Mouse (Mus musculus): ENCODE measurements around the gene B4gat1. TPM values are rescaled to one million over a fixed set of nuclear protein-coding genes. Genes with fewer than 3 reads are reported as not detected.
"Not testable (repeated sequence)": the region's sequence is repeated elsewhere in the genome, so short reads cannot be mapped to it uniquely, and the experiment has no call there.

Gene B4gat1
- total RNA-seq (2017), result not detected in 2 replicates

DNA sequence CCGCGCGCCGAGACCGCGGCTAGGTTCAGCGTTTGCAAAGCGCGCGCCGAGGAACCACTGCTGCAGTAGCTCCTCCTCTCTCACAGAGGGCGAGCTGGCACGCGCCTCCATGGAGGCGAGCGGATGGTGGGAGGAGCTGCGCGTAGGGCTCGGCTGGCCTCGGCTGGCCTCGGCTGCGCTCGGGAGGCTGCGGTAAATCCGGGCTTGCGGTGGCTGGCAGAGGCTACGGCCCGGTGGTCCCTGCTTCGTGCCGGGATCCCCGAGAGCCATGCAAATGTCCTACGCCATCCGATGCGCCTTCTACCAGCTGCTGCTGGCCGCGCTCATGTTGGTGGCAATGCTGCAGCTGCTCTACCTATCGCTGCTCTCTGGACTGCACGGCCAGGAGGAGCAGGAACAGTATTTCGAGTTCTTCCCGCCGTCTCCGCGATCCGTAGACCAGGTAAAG, at the start of gene B4gat1, which contains the start of gene AC124502.3:
TSS of gene B4gat1 (plus strand) at position 118 of the 448 bp plus-strand sequence.
TSS of gene AC124502.3 (plus strand) at position 183 of the 448 bp plus-strand sequence.
- peak; percentile 79 to 89 for ATAC-seq (replicated peaks in 1 of 2; ENCODE audit: insufficient read depth in 1 of 2, low FRiP score in 2 of 2, low TSS enrichment in 1 of 2, low read depth in 1 of 2, poor library complexity in 2 of 2, severe bottlenecking in 2 of 2)

GRCm38 (mm10) chr19:4989013-4989412, 49.6 kb upstream of the B4gat1 start:
- ATAC-seq (replicated peaks in 1 of 2; ENCODE audit: insufficient read depth in 1 of 2, low FRiP score in 2 of 2, low TSS enrichment in 1 of 2, low read depth in 1 of 2, poor library complexity in 2 of 2, severe bottlenecking in 2 of 2), result peak; percentile 70 to 85

GRCm38 (mm10) chr19:4989434-4990255, 49.0 kb upstream of the B4gat1 start:
- no peak for ATAC-seq (replicated peaks in 1 of 2; ENCODE audit: insufficient read depth in 1 of 2, low FRiP score in 2 of 2, low TSS enrichment in 1 of 2, low read depth in 1 of 2, poor library complexity in 2 of 2, severe bottlenecking in 2 of 2)

DNA sequence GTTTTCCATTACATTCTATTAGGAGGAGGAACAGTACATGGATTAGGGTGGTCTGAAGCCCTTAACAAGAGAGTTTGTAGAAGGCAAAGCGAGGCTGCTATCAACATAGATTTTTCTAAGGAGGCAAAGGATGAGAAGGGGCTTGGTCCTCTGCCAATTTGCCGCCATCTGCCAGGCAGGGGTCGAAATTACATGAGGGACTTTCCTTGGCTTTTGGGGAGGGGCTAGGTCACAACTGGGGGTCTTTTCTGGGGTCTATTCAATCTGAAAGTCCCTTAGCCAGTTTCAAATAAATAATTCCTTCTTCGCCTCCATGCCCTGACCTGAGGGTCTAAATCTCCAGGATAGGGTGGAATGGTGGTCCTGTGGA, 48.4 kb upstream of the B4gat1 start, which contains the start of gene Npas4:
TSS of gene Npas4 (minus strand) at position 61 of the 370 bp plus-strand sequence.
- no peak for ATAC-seq (replicated peaks in 1 of 2; ENCODE audit: insufficient read depth in 1 of 2, low FRiP score in 2 of 2, low TSS enrichment in 1 of 2, low read depth in 1 of 2, poor library complexity in 2 of 2, severe bottlenecking in 2 of 2)

DNA sequence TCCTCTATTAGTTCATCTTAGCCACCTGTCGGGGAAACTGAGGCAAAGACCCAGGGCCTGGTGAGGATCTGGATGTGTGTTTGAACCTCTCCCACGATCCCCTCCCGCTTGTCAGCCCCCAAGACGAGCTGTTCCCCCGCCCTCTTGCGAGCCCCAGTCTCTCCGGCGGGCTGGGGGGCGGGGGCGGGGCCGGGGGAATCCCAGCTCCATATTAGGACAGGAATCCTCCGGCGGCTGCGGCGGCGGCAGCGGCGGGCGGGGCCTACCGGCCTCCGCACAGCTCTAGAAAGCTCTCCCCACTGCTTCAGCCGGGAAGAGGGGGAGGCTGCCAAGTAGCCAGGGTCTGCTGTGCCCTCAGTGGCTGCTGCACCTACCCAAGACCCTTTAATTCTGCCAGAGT, 47.9 kb upstream of the B4gat1 start:
- ATAC-seq (replicated peaks in 1 of 2; ENCODE audit: insufficient read depth in 1 of 2, low FRiP score in 2 of 2, low TSS enrichment in 1 of 2, low read depth in 1 of 2, poor library complexity in 2 of 2, severe bottlenecking in 2 of 2), result no peak

GRCm38 (mm10) chr19:4992371-4992770, 46.3 kb upstream of the B4gat1 start:
- ATAC-seq (replicated peaks in 1 of 2; ENCODE audit: insufficient read depth in 1 of 2, low FRiP score in 2 of 2, low TSS enrichment in 1 of 2, low read depth in 1 of 2, poor library complexity in 2 of 2, severe bottlenecking in 2 of 2), result no peak

- ATAC-seq (replicated peaks in 1 of 2; ENCODE audit: insufficient read depth in 1 of 2, low FRiP score in 2 of 2, low TSS enrichment in 1 of 2, low read depth in 1 of 2, poor library complexity in 2 of 2, severe bottlenecking in 2 of 2), result peak; percentile 30 to 49; a peak in 3 of 4 replicates
Measured at GRCm38 (mm10) chr19:4992904-4993303, 45.7 kb upstream of the B4gat1 start.

DNA sequence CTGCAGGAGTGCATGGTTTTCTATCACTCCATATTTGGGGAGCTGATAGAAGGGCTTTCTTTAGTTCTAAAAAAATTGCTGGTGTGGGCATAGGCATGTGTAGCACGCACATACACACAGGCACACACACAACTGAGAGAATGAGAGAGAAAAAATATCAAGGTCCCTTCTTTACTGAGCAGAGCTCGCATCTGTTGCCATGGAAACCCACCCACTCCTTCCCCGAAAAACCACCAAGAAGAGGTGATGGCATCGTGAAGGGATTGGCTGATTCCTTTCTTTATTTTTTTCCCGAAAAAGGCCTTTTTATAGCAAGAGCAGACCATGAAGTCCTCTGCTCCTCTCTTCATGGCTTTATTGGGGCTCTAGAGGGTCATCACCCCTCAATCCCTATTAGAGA, 44.6 kb upstream of the B4gat1 start:
- ATAC-seq (replicated peaks in 1 of 2; ENCODE audit: insufficient read depth in 1 of 2, low FRiP score in 2 of 2, low TSS enrichment in 1 of 2, low read depth in 1 of 2, poor library complexity in 2 of 2, severe bottlenecking in 2 of 2), result no peak

GRCm38 (mm10) chr19:4999445-5000140, 39.0 kb upstream of the B4gat1 start:
- no peak for ATAC-seq (replicated peaks in 1 of 2; ENCODE audit: insufficient read depth in 1 of 2, low FRiP score in 2 of 2, low TSS enrichment in 1 of 2, low read depth in 1 of 2, poor library complexity in 2 of 2, severe bottlenecking in 2 of 2)

GRCm38 (mm10) chr19:5001666-5002406, 36.8 kb upstream of the B4gat1 start:
- ATAC-seq (replicated peaks in 1 of 2; ENCODE audit: insufficient read depth in 1 of 2, low FRiP score in 2 of 2, low TSS enrichment in 1 of 2, low read depth in 1 of 2, poor library complexity in 2 of 2, severe bottlenecking in 2 of 2), result peak; percentile 71 to 73

DNA sequence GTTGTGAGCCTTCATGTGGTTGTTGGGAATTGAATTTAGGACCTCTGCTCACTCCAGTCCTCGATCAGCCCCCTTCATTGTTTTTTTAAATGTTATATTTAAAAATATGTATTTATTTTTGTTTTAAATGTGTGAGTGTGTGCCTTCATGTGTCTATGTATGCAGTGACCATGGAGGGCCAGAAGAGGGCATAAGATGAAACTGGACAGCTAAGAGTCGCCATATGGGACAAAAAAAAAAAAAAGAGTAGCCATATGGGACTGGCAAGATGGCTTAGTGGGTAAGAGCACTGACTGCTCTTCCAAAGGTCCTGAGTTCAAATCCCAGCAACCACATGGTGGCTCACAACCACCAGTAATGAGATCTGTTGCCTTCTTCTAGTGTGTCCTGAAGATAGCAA, 35.0 kb upstream of the B4gat1 start:
- ATAC-seq (replicated peaks in 1 of 2; ENCODE audit: insufficient read depth in 1 of 2, low FRiP score in 2 of 2, low TSS enrichment in 1 of 2, low read depth in 1 of 2, poor library complexity in 2 of 2, severe bottlenecking in 2 of 2), result not testable (repeated sequence)

- no peak for ATAC-seq (replicated peaks in 1 of 2; ENCODE audit: insufficient read depth in 1 of 2, low FRiP score in 2 of 2, low TSS enrichment in 1 of 2, low read depth in 1 of 2, poor library complexity in 2 of 2, severe bottlenecking in 2 of 2)
Measured at GRCm38 (mm10) chr19:5004925-5005324, 33.7 kb upstream of the B4gat1 start.

DNA sequence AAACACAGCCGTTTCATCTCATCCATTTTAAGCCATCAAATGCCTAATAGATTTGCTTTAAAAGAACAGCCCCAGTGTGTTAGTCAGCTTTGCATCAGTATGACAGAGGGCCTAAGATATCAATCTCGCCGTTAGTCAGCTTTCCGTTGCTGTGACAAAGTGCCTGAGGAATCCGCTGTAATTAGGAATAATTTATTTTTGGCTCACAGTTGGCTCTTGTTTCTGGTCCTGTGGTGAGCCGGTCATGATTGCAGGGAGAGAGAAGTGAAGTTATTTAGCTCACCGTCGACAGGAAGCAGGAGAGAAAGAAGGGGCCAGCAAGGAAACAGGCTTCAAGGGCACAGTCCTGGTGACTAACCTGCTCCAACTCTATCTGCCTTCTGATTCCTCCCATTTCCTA, 25.5 kb upstream of the B4gat1 start:
- no peak for ATAC-seq (replicated peaks in 1 of 2; ENCODE audit: insufficient read depth in 1 of 2, low FRiP score in 2 of 2, low TSS enrichment in 1 of 2, low read depth in 1 of 2, poor library complexity in 2 of 2, severe bottlenecking in 2 of 2)

DNA sequence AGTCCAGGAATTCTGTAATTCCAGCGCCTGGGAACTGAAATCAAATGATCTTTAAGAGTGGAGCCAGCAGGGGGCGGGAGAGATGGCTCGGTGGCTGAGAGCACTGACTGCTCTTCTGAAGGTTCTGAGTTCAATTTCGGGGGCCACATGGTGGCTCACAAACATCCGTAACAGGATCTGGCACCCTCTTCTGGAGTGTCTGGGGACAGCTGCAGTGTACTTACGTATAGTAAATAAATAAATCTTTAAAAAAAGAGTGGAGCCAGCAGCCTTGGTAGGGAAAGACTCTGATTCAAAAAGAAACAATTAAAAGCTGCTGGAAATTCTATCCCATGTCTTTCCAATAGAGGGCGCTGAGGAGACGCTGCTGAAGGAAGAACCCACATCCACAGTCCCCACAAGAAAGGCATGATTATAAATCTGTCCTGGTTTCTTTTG, 23.6 kb upstream of the B4gat1 start:
- ATAC-seq (replicated peaks in 1 of 2; ENCODE audit: insufficient read depth in 1 of 2, low FRiP score in 2 of 2, low TSS enrichment in 1 of 2, low read depth in 1 of 2, poor library complexity in 2 of 2, severe bottlenecking in 2 of 2), result 0 out of 4 replicates have a peak, but pooled peaks of 1 of the 2 experiments have one; percentile 49

DNA sequence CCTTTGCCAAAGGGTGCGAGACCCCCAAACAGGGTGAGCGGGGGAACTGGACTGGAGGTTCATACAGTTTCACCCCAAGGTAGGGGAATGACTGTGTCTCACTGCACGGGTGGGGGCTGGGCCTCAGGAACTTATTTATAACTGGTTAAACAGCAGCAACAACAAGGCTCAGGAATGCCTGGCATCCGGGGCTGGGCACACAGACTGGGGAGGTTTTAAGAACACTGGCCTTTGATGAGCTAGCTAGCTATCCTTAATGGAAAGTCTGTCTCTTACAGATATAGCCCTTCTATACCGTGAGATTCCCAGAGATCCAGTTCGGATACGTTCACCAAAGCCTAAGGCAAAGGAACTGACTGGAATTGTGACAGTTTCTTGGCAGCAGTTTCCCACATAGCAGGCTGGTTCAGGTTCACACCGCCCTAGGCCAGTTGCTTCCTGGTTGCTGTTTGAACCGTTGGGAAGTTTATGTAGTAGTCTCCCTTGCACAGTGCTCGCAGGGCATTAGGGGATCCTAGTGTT, 22.3 kb upstream of the B4gat1 start:
- no peak for ATAC-seq (replicated peaks in 1 of 2; ENCODE audit: insufficient read depth in 1 of 2, low FRiP score in 2 of 2, low TSS enrichment in 1 of 2, low read depth in 1 of 2, poor library complexity in 2 of 2, severe bottlenecking in 2 of 2)

DNA sequence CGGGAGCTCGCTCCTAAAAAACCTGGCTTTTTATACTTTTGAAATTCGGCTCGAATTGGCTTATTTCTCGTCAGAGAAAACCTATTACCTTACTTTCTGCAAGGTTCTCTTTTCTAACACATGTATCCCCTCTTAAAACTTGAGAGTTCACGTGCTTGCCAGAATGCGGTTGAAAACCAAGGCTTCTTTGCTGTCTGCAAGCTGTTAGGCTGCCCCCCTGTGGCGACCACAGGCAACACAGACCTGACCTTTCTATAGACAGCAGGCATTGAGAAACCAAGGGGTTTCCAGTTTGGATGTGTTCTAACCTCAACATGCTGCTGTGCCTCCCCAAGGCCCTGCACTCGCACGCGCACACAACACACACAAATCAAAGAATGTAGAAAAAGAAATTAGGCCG, 21.8 kb upstream of the B4gat1 start:
- peak; percentile 68 to 76 for ATAC-seq (replicated peaks in 1 of 2; ENCODE audit: insufficient read depth in 1 of 2, low FRiP score in 2 of 2, low TSS enrichment in 1 of 2, low read depth in 1 of 2, poor library complexity in 2 of 2, severe bottlenecking in 2 of 2)

DNA sequence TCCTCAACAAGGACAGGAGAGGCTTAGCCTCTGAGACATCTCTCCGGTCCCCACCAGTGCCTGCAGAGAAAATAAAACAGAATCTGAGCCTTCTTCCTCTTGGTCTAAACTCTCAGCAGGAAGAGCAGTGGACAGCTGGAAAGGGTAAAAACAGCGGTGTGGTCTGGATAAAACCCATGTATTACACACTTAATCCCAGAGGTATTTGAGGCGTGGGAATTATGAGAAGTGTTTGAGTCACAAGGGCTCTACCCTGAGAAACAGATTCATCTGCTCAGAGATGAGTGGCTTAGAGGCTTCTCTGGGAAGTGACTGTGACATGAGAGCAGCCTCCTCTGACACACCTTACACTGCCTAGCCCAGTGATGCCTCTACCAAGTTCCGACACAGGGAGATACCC, 21.0 kb upstream of the B4gat1 start:
- ATAC-seq (replicated peaks in 1 of 2; ENCODE audit: insufficient read depth in 1 of 2, low FRiP score in 2 of 2, low TSS enrichment in 1 of 2, low read depth in 1 of 2, poor library complexity in 2 of 2, severe bottlenecking in 2 of 2), result no peak

Measured in hematopoietic stem cell, adult 5-6 weeks (primary cell).